Comparison of ENCODE assay signal across 11 mouse cellular contexts in genomic region chr1:18106720-18107355, GRCm38 (mm10). TPM values are rescaled to one million over a fixed set of nuclear protein-coding genes. Genes with fewer than 3 reads are reported as not detected.
DNase-seq lines count a peak whose midpoint lies in the region; ATAC-seq and TF ChIP-seq lines count a peak whose summit lies in the region.
"Had no signal": no experiment of that assay in that cellular context is flagged by ENCODE, and none has a peak within 500 bp of the region (broad histone marks: within the 10 kb centered on the region; RNA-seq: fewer than 3 reads in every experiment).

No protein-coding gene starts in this region.

- no peak for DNase-seq in gastrocnemius, adult 2 months
- DNase-seq in gastrocnemius, postnatal 25 days, result no peak
- peak; percentile 63 for DNase-seq in 3T3-L1 (ENCODE audit: low read depth, low spot score)
- peak; percentile 83 for DNase-seq in hindbrain, postnatal 0 days (ENCODE audit: low spot score)
- no peak for DNase-seq in cerebellum, adult 8-10 months
- no peak for DNase-seq in gastrocnemius, adult 18-20 months (ENCODE audit: low spot score)
- DNase-seq in testis, postnatal 14 days (ENCODE audit: low spot score), result no peak

- H3K27me3 ChIP-seq in hindbrain, postnatal 0 days (ENCODE audit: insufficient read depth, low read length), result no peaks in the 10 kb centered on the region
- H3K27me3 ChIP-seq: embryonic facial prominence, embryonic 15.5 days; lung, embryonic 15.5 days had no signal

- H3K4me1 ChIP-seq in hindbrain, postnatal 0 days (ENCODE audit: insufficient read depth, low read length), result no peaks in the 10 kb centered on the region
- H3K4me1 ChIP-seq: embryonic facial prominence, embryonic 15.5 days; lung, embryonic 15.5 days had no signal

- 0 out of 2 replicates have a peak, but pooled peaks have one; percentile 52 for ATAC-seq in common myeloid progenitor, adult 5-6 weeks (replicated peaks; ENCODE audit: low read depth, poor library complexity, severe bottlenecking)
- ATAC-seq in hindbrain, postnatal 0 days, result 0 out of 2 replicates have a peak, but pooled peaks have one; percentile 58

- no peak overlapping the region for H3K27ac ChIP-seq in gastrocnemius, adult 2 months
- H3K27ac ChIP-seq in hindbrain, postnatal 0 days, result no peak overlapping the region
- H3K27ac ChIP-seq: embryonic facial prominence, embryonic 15.5 days; lung, embryonic 15.5 days had no signal

- no peak overlapping the region for H3K9ac ChIP-seq in hindbrain, postnatal 0 days (replicated peaks; ENCODE audit: low read length)
- H3K9ac ChIP-seq: embryonic facial prominence, embryonic 15.5 days; lung, embryonic 15.5 days had no signal

- TF ChIP-seq CTCF in gastrocnemius, adult 2 months (IDR thresholded peaks at IDR 0.05), result peak; percentile 28; the same call in 1 of the 2 replicates
- TF ChIP-seq CTCF in hindbrain, postnatal 0 days (IDR thresholded peaks at IDR 0.05; ENCODE audit: low read depth), result peak; percentile 76

- 31% methylated on average over 5 of the region's 5 CpGs for WGBS in hindbrain, postnatal 0 days

- H3K36me3 ChIP-seq in hindbrain, postnatal 0 days (ENCODE audit: insufficient read depth, low read length), result no peaks in the 10 kb centered on the region
- H3K36me3 ChIP-seq: embryonic facial prominence, embryonic 15.5 days; lung, embryonic 15.5 days had no signal

- intact Hi-C loops in gastrocnemius, adult 2 months (cut with DNase I), result no loop called here

- H3K4me2 ChIP-seq in hindbrain, postnatal 0 days (ENCODE audit: low read depth, low read length), result 0 out of 2 replicates have a peak overlapping the region, but pooled peaks have one; percentile 8
- H3K4me2 ChIP-seq: embryonic facial prominence, embryonic 15.5 days; lung, embryonic 15.5 days had no signal

- H3K9me3 ChIP-seq in hindbrain, postnatal 0 days (ENCODE audit: low read length), result no peaks in the 10 kb centered on the region
- H3K9me3 ChIP-seq: embryonic facial prominence, embryonic 15.5 days; lung, embryonic 15.5 days had no signal

- H3K4me3 ChIP-seq in gastrocnemius, adult 2 months, result no peak overlapping the region
- no peak overlapping the region for H3K4me3 ChIP-seq in hindbrain, postnatal 0 days (ENCODE audit: low read length)
- H3K4me3 ChIP-seq: embryonic facial prominence, embryonic 15.5 days; lung, embryonic 15.5 days had no signal

RNA-seq across cellular contexts. Expression of gene Crisp4, which starts 38.9 kb away (rescaled TPM):
- total RNA-seq in gastrocnemius, adult 2 months (2021), result not detected
- not detected for total RNA-seq in gastrocnemius, postnatal 25 days (2021)
- total RNA-seq in common myeloid progenitor, adult 5-6 weeks (2017), result not detected in 2 replicates
- total RNA-seq in hindbrain, postnatal 0 days (2014; rRNA removed), result not detected in 2 replicates
- not detected in 2 replicates for polyA plus RNA-seq in hindbrain, postnatal 0 days (2015; fragmentation: Nextera tagmentation; extraction: Ambion mirVana)
- not detected for total RNA-seq in gastrocnemius, adult 18-20 months (2021)
- total RNA-seq: hematopoietic stem cell, adult 5-6 weeks had no signal
- polyA plus RNA-seq: embryonic facial prominence, embryonic 15.5 days; lung, embryonic 15.5 days had no signal

Comparison
In these comparisons a context has a peak if more than half of its experiments do, and no peak if none do; other contexts are left out.
1. DNase-seq: peak in 3T3-L1 (single experiment) and hindbrain, postnatal 0 days (single experiment); none in gastrocnemius, adult 2 months (single experiment), gastrocnemius, postnatal 25 days (single experiment), cerebellum, adult 8-10 months (single experiment), gastrocnemius, adult 18-20 months (single experiment) and testis, postnatal 14 days (single experiment).